Mouse (Mus musculus) kidney, postnatal 36 days (tissue): ENCODE data around the gene Ccdc84.
"Not testable (repeated sequence)": the region's sequence is repeated elsewhere in the genome, so short reads cannot be mapped to it uniquely, and the experiment has no call there.

Source experiments
- DNase-seq, 2 experiments: peaks; one replicate each; pipeline ENCODE4 v3.0.0; 2021 to 2022; ENCODE audit warnings: mixed read lengths in 2 of 2

Ccdc84 gene

GRCm38 (mm10) chr9:44407752-44408097, 10.6 kb downstream of the Ccdc84 start:
- no peak for DNase-seq

GRCm38 (mm10) chr9:44406906-44407751, 11.2 kb downstream of the Ccdc84 start, which contains the start of the genes Rps25 and Trappc4:
Gene Rps25 (plus strand): TSS chr9:44407139.
Gene Trappc4 (minus strand): TSS chr9:44407600.
- peak; percentile 94 to 96 for DNase-seq

- DNase-seq = no peak
Measured at GRCm38 (mm10) chr9:44405011-44405410, 13.4 kb downstream of the Ccdc84 start.

DNA sequence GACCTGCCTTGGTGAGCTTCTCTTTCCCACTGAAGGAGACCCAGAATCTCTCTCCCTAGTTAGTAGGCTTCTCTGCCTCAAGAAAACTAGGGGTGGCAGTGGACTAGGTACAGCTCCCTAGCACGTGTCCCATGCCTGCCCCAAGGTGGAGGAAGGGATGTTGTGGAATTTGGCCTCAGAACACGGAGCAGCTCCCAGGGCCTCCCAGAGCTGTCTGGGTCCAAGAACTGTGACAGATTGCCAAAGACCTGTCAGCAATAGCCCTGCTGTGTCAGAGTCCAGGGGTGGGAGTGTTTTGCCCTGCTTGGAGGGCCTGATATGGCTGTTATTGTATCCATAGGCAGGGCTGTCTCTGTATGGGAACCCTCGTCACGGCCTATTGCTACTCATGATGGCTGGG, 17.3 kb downstream of the Ccdc84 start:
- peak; percentile 80 to 91 for DNase-seq

DNA sequence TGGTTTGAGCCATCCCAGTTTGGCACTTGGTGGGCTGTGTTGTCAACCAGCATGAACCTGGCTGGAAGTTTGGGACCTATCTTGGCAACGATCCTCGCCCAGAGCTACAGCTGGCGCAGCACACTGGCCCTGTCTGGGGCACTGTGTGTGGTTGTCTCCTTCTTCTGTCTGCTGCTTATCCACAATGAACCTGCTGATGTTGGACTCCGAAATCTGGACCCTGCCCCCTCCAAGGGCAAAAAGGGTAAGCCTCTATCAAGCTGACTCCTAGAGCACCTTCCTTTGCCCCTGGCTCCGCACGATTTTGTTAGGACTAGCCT, 18.6 kb downstream of the Ccdc84 start:
- DNase-seq = peak; percentile 49 to 66

DNA sequence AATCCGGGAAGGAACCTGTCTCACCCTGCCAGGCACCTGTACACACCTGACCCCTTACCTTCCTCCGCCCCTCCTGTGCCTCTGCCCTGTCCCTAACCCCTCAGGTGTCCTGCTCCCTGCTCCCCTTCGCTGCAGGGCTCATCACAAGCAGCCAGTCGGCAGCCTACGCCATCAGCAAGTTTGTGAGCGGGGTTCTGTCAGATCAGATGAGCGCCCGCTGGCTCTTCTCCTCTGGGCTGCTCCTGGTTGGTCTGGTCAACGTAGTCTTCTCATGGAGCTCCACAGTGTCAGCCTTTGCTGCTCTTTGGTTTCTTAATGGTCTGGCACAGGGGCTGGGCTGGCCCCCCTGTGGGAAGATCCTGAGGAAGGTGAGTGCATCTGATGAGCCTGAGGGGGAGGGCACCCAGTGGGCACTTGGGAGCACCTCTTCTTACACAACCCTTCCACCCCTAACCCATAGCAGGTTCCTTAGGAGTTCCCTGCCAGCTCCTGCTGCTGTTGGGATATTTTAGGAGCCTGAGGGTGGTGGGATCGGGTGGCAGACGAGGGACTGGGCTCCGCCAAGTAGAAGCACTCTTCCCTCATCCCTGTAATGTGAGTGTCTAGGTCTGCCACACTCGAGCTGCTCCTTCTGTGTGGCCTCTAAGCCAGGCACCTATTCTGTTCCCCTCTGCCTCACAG, 19.1 kb downstream of the Ccdc84 start:
- DNase-seq = peak in 1 of 2 experiments; percentile 34

- DNase-seq = peak in 1 of 2 experiments; percentile 19
Measured at GRCm38 (mm10) chr9:44398551-44398950, 19.8 kb downstream of the Ccdc84 start.

GRCm38 (mm10) chr9:44398087-44398486, 20.3 kb downstream of the Ccdc84 start:
- peak; percentile 87 to 91 for DNase-seq

GRCm38 (mm10) chr9:44396684-44397411, 21.5 kb downstream of the Ccdc84 start, which contains the start of gene Slc37a4:
Gene Slc37a4 (plus strand): TSS chr9:44396852.
- DNase-seq = peak; percentile 97 to 99

GRCm38 (mm10) chr9:44391466-44391865, 26.9 kb downstream of the Ccdc84 start:
- peak; percentile 77 to 92 for DNase-seq

DNA sequence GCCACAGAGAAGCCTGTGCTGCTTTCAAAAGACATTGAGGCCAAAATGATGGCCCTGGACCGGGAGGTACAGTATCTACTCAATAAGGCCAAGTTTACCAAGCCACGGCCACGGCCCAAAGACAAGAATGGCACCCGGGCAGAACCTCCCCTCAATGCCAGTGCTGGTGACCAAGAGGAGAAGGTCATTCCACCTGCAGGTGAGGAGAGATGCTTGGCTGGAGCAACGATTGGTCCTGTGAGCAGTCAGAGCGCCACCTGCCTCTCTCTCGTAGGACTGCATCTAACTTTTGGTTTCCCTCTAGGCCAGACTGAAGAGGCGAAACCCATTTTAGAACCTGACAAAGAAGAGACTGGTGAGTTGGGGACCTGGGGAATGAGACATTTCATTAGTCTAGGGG, 29.1 kb downstream of the Ccdc84 start:
- peak; percentile 62 to 80 for DNase-seq

DNA sequence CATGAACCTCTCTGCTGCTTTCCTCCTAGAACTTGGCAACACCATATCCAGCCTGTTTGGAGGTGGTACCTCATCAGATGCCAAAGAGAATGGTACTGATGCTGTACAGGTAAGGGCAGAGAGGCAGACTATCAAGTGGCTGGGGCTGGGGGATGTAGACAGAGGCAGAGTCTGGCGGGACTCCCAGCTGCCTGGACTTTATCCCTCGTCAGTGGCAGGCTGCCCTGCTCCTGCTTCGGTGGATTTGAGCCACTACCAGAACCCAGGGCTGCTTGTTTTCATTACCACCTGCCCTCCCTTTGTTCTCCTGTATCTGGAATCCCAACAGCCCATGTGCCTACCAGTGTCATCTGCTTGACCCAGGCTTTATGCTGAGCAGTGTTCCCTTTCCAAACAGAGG, 31.1 kb downstream of the Ccdc84 start:
- peak; percentile 62 to 78 for DNase-seq

DNA sequence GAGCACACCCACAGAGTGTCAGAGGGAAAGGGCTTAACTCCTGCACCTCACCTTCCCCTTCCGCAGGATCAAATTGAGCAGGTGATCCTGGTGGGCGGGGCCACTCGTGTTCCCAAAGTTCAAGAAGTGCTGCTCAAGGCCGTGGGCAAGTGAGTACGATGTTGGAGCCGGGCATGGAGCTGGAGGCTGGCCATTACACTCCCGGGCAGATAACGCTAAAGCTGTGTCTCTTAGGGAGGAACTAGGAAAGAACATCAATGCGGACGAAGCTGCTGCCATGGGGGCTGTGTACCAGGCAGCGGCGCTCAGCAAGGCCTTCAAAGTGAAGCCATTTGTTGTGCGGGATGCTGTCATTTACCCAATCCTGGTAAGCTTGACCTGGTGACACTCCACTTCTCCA, 33.8 kb downstream of the Ccdc84 start:
- DNase-seq = no peak

GRCm38 (mm10) chr9:44379862-44380261, 38.5 kb downstream of the Ccdc84 start:
- no peak for DNase-seq

GRCm38 (mm10) chr9:44379054-44379834, 39.1 kb downstream of the Ccdc84 start, which contains the start of gene Hyou1:
Gene Hyou1 (plus strand): TSS chr9:44379490.
- DNase-seq = peak; percentile 99

DNA sequence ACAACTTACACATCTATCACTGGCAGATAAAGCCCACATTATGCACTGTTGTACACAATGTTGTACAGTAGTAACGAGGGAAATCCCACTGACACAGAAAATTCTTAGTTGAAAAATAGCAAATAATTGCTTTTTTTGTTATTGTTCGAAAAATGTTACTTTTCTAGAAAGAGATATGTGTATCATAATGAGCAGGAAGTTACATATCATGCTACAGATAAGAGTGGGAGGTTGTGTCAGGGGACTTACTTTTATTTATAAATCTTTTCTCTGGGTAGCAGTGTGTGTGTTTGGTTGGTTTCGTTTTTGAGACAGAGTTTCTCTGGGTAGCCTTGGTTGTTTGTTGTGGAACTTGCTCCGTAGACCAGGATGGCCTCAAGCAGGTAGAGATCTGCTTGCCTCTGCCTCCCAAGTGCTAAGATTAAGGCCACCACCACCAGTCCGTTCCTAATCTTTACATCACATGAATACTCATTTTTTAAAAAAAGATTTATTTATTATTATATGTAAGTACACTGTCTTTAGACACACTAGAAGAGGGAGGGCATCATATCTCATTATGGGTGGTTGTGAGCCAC, 40.1 kb downstream of the Ccdc84 start:
- DNase-seq = no peak

DNA sequence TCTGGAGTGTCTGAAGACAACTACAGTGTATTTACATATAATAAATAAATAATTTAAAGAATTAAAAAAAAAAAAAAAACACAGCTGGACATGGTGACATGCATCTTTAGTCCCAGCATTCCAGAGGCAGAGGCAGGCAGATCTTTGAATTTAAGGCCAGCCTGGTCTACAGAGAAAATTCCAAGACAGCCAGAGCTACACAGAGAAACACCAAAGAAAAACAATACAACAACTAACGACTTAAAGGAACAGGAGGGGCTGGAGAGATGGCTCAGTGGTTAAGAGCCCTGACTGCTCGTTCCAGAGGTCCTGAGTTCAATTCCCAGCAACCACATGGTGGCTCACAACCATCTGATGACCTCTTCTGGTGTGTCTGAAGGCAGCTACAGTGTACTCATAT, 41.0 kb downstream of the Ccdc84 start:
- DNase-seq = not testable (repeated sequence)

GRCm38 (mm10) chr9:44376141-44376540, 42.2 kb downstream of the Ccdc84 start:
- no peak for DNase-seq

GRCm38 (mm10) chr9:44373386-44373785, 45.0 kb downstream of the Ccdc84 start:
- no peak for DNase-seq

GRCm38 (mm10) chr9:44364480-44364879, 53.9 kb downstream of the Ccdc84 start:
- peak; percentile 38 to 77 for DNase-seq

GRCm38 (mm10) chr9:44361931-44362330, 56.4 kb downstream of the Ccdc84 start:
- DNase-seq = not testable (repeated sequence)
